Mouse (Mus musculus) testis, adult 2 months (tissue): Measurements from ENCODE around the gene Crhbp.

Experiments
- CTCF ChIP-seq: fragments of 200-500 bp; IDR thresholded peaks from 2 replicates; pipeline ENCODE4 v1.5.1; 2012; ENCODE audit warnings: low read depth, mild to moderate bottlenecking, inconsistent platforms, low read length, moderate library complexity; ENCODE audit not compliant: control insufficient read depth, insufficient read depth, insufficient replicate concordance
- POLR2A ChIP-seq: fragments of 200-500 bp; IDR thresholded peaks from 2 replicates; pipeline ENCODE4 v1.6.1; 2012; ENCODE audit warnings: low read depth, mild to moderate bottlenecking, inconsistent platforms, low read length, moderate library complexity; ENCODE audit not compliant: control insufficient read depth

GRCm38 (mm10) chr13:95419204-95419749, 25.4 kb downstream of the Crhbp start:
- TF ChIP-seq CTCF (no peak), POLR2A (no peak)
